Comparison of ENCODE assay signal across 8 mouse cellular contexts in the genomic region with DNA sequence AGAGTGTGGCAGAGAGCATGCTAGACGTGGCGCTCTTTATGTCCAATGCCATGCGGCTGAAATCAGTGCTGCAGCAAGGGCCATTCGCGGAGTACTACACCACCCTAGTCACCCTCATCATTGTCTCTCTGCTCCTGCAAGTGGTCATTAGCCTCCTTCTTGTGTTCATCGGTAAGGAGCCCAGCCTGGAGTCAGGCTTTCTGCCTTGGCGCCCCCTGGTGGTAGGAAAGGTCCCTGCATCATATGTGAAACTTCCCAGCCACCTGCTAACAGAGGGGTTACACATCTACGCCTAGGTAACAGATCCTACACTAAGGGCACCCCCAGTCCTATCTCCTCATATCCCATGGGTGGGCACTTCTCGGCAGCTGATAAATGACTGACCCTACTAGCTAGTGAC.
DNase-seq lines count a peak whose midpoint lies in the region; ATAC-seq and TF ChIP-seq lines count a peak whose summit lies in the region.

No protein-coding gene starts in this region.

- no peaks in the 10 kb centered on the region for H3K9me3 ChIP-seq in kidney, postnatal 0 days (replicated peaks; ENCODE audit: low read length)
- no peaks in the 10 kb centered on the region for H3K9me3 ChIP-seq in liver, postnatal 0 days (ENCODE audit: low read length)

- no peak for TF ChIP-seq EP300 in liver, postnatal 0 days (IDR thresholded peaks at IDR 0.05; ENCODE audit: low read depth)

- no peak overlapping the region for H3K27ac ChIP-seq in kidney, postnatal 0 days
- H3K27ac ChIP-seq in liver, postnatal 0 days (ENCODE audit: low read depth), result no peak overlapping the region

- peak; percentile 34; the same call in 1 of the 2 replicates for ATAC-seq in kidney, postnatal 0 days (replicated peaks; ENCODE audit: low FRiP score, low read depth)
- peak; percentile 35; the same call in 1 of the 2 replicates for ATAC-seq in liver, postnatal 0 days

- H3K9ac ChIP-seq in kidney, postnatal 0 days (ENCODE audit: low read depth, low read length), result no peak overlapping the region
- H3K9ac ChIP-seq in liver, postnatal 0 days (replicated peaks), result no peak overlapping the region

- H3K4me2 ChIP-seq in kidney, postnatal 0 days (ENCODE audit: low read length), result no peak overlapping the region
- H3K4me2 ChIP-seq in liver, postnatal 0 days (ENCODE audit: low read depth, low read length), result no peak overlapping the region

- no peaks in the 10 kb centered on the region for H3K27me3 ChIP-seq in kidney, postnatal 0 days (ENCODE audit: insufficient read depth, low read length)
- no peaks in the 10 kb centered on the region for H3K27me3 ChIP-seq in liver, postnatal 0 days (ENCODE audit: insufficient read depth, low read length)

- 34% methylated on average over 9 of the region's 9 CpGs for WGBS in kidney, postnatal 0 days
- 32% methylated on average over 9 of the region's 9 CpGs for WGBS in liver, postnatal 0 days (ENCODE audit: insufficient replicate concordance)

- DNase-seq in CD4-positive helper T cell, adult 2 months (ENCODE audit: low read depth, low spot score), result peak; percentile 79
- DNase-seq in ZHBTc4 (ENCODE audit: low read depth, low spot score), result peak; percentile 88
- peak; percentile 58 to 78 for DNase-seq in cerebellum, postnatal 4 days (ENCODE audit: low spot score in 2 of 2)
- peak; percentile 62 for DNase-seq in gastrocnemius, postnatal 25 days
- DNase-seq in kidney, postnatal 0 days (ENCODE audit: low spot score), result peak; percentile 85
- DNase-seq in liver, postnatal 0 days, result peak; percentile 87
- DNase-seq in retina, postnatal 1 day, result peak; percentile 84
- peak; percentile 78 for DNase-seq in urinary bladder, postnatal 14 days (ENCODE audit: low spot score)

- H3K4me3 ChIP-seq in kidney, postnatal 0 days (replicated peaks; ENCODE audit: low read depth, low read length), result no peak overlapping the region
- H3K4me3 ChIP-seq in liver, postnatal 0 days (ENCODE audit: low read depth, low read length), result no peak overlapping the region

- H3K36me3 ChIP-seq in kidney, postnatal 0 days (ENCODE audit: insufficient read depth, low read length), result no peaks in the 10 kb centered on the region
- H3K36me3 ChIP-seq in liver, postnatal 0 days (replicated peaks; ENCODE audit: insufficient read depth, low read length), result no peaks in the 10 kb centered on the region

- H3K4me1 ChIP-seq in kidney, postnatal 0 days (replicated peaks; ENCODE audit: insufficient read depth, low read length), result no peaks in the 10 kb centered on the region
- peaks cover under 1% of the 10 kb centered on the region for H3K4me1 ChIP-seq in liver, postnatal 0 days (ENCODE audit: insufficient read depth)

- TF ChIP-seq CTCF in kidney, postnatal 0 days (IDR thresholded peaks at IDR 0.05; ENCODE audit: low read depth), result peak; percentile 99
- peak; percentile 99 for TF ChIP-seq CTCF in liver, postnatal 0 days (IDR thresholded peaks at IDR 0.05; ENCODE audit: low read depth)
